Mouse (Mus musculus): ENCODE measurements around the gene Sema6b. TPM values are rescaled to one million over a fixed set of nuclear protein-coding genes. Genes with fewer than 3 reads are reported as not detected.

Sema6b gene
- polyA plus RNA-seq, 1 experiment from 2014 or later = 19.0 TPM

GRCm38 (mm10) chr17:56074097-56074826, 65.9 kb downstream of the Sema6b start:
- Histone ChIP-seq H3K4me3 (peak overlapping the region; percentile 89), H3K9me3 (no peaks in the 10 kb centered on the region), H3K27ac (peak overlapping the region; percentile 91), H3K36me3 (replicated peaks) (peaks cover 32% of the 10 kb centered on the region), H3K4me2 (peak overlapping the region; percentile 93), H3K4me1 (peaks cover 19% of the 10 kb centered on the region), H3K9ac (peak overlapping the region; percentile 95), H3K27me3 (replicated peaks) (no peaks in the 10 kb centered on the region)
- peak; percentile 2 for ATAC-seq (replicated peaks)
- WGBS = 10% methylated on average over 22 of the region's 22 CpGs

Small RNAs within 50 kb of the gene (microRNA-seq; reads per million reads assigned to microRNA genes)
- gene Gm44397 = not detected

Other genes with a start within 250 kb of the Sema6b start
- 15.7 and 16.1 TPM in 2 replicates for gene Zfp959, start 248.2 kb downstream of the Sema6b start, polyA plus RNA-seq (2015; fragmentation: Nextera tagmentation; extraction: Ambion mirVana)
- 9.6 and 10.2 TPM in 2 replicates for gene Zfp119b, start 190.8 kb downstream of the Sema6b start, polyA plus RNA-seq (2015; fragmentation: Nextera tagmentation; extraction: Ambion mirVana)
- gene Ebi3, start 187.7 kb downstream of the Sema6b start, polyA plus RNA-seq (2015; fragmentation: Nextera tagmentation; extraction: Ambion mirVana) = 7.4 and 8.3 TPM in 2 replicates
- 24.5 and 25.4 TPM in 2 replicates for gene Yju2, start 181.2 kb downstream of the Sema6b start, polyA plus RNA-seq (2015; fragmentation: Nextera tagmentation; extraction: Ambion mirVana)
- gene Shd, start 169.9 kb downstream of the Sema6b start, polyA plus RNA-seq (2015; fragmentation: Nextera tagmentation; extraction: Ambion mirVana) = 209 and 217 TPM in 2 replicates
- 203 and 208 TPM in 2 replicates for gene Fsd1, start 153.8 kb downstream of the Sema6b start, polyA plus RNA-seq (2015; fragmentation: Nextera tagmentation; extraction: Ambion mirVana)
- gene Stap2, start 134.8 kb downstream of the Sema6b start, polyA plus RNA-seq (2015; fragmentation: Nextera tagmentation; extraction: Ambion mirVana) = 5.8 and 6.0 TPM in 2 replicates
- 152 and 167 TPM in 2 replicates for gene Mpnd, start 134.6 kb downstream of the Sema6b start, polyA plus RNA-seq (2015; fragmentation: Nextera tagmentation; extraction: Ambion mirVana)
- 117 and 119 TPM in 2 replicates for gene Sh3gl1, start 103.7 kb downstream of the Sema6b start, polyA plus RNA-seq (2015; fragmentation: Nextera tagmentation; extraction: Ambion mirVana)
- gene Chaf1a, start 99.9 kb downstream of the Sema6b start, polyA plus RNA-seq (2015; fragmentation: Nextera tagmentation; extraction: Ambion mirVana) = 5.0 and 5.5 TPM in 2 replicates
- gene Ubxn6, start 65.3 kb downstream of the Sema6b start, polyA plus RNA-seq (2015; fragmentation: Nextera tagmentation; extraction: Ambion mirVana) = 80.2 and 85.2 TPM in 2 replicates
- gene Hdgfl2, start 60.7 kb downstream of the Sema6b start, polyA plus RNA-seq (2015; fragmentation: Nextera tagmentation; extraction: Ambion mirVana) = 162 and 164 TPM in 2 replicates
- gene Plin4, start 30.5 kb downstream of the Sema6b start, polyA plus RNA-seq (2015; fragmentation: Nextera tagmentation; extraction: Ambion mirVana) = 0.13 and 0.15 TPM in 2 replicates
- gene Plin5, start 22.7 kb downstream of the Sema6b start, polyA plus RNA-seq (2015; fragmentation: Nextera tagmentation; extraction: Ambion mirVana) = 1.9 and 2.1 TPM in 2 replicates
- 0.12 and 0.28 TPM in 2 replicates for gene Lrg1, start 18.3 kb downstream of the Sema6b start, polyA plus RNA-seq (2015; fragmentation: Nextera tagmentation; extraction: Ambion mirVana)
- 11.1 and 12.7 TPM in 2 replicates for gene Tnfaip8l1, start 22.1 kb upstream of the Sema6b start, polyA plus RNA-seq (2015; fragmentation: Nextera tagmentation; extraction: Ambion mirVana)
- 74.9 and 76.4 TPM in 2 replicates for gene Mydgf, start 43.6 kb upstream of the Sema6b start, polyA plus RNA-seq (2015; fragmentation: Nextera tagmentation; extraction: Ambion mirVana)
- gene Dpp9, start 78.6 kb upstream of the Sema6b start, polyA plus RNA-seq (2015; fragmentation: Nextera tagmentation; extraction: Ambion mirVana) = 27.8 and 29.1 TPM in 2 replicates
- 20.1 and 20.5 TPM in 2 replicates for gene Fem1a, start 116.5 kb upstream of the Sema6b start, polyA plus RNA-seq (2015; fragmentation: Nextera tagmentation; extraction: Ambion mirVana)
- 1.2 and 1.5 TPM in 2 replicates for gene Ticam1, start 136.4 kb upstream of the Sema6b start, polyA plus RNA-seq (2015; fragmentation: Nextera tagmentation; extraction: Ambion mirVana)
- gene Plin3, start 152.5 kb upstream of the Sema6b start, polyA plus RNA-seq (2015; fragmentation: Nextera tagmentation; extraction: Ambion mirVana) = 12.0 and 13.3 TPM in 2 replicates
- not detected in 2 replicates for gene Arrdc5, start 159.9 kb upstream of the Sema6b start, polyA plus RNA-seq (2015; fragmentation: Nextera tagmentation; extraction: Ambion mirVana)
- 19.2 and 20.8 TPM in 2 replicates for gene Uhrf1, start 163.0 kb upstream of the Sema6b start, polyA plus RNA-seq (2015; fragmentation: Nextera tagmentation; extraction: Ambion mirVana)
- 86.3 and 86.6 TPM in 2 replicates for gene Kdm4b, start 185.7 kb upstream of the Sema6b start, polyA plus RNA-seq (2015; fragmentation: Nextera tagmentation; extraction: Ambion mirVana)

Measured in midbrain, embryonic 15.5 days (tissue).